Mouse (Mus musculus): ENCODE data around the gene Sumf1. TPM values are rescaled to one million over a fixed set of nuclear protein-coding genes. Genes with fewer than 3 reads are reported as not detected.

Sumf1 gene
- polyA plus RNA-seq, 1 experiment from 2014 or later = 12.4 TPM

Other genes starting within 250 kb of the Sumf1 start
- 8.9 and 9.6 TPM in 2 replicates for gene Setmar, start 120.5 kb downstream of the Sumf1 start, polyA plus RNA-seq (2014; fragmentation: Nextera tagmentation; extraction: Ambion mirVana)
- gene Itpr1, start 27.5 kb upstream of the Sumf1 start, polyA plus RNA-seq (2014; fragmentation: Nextera tagmentation; extraction: Ambion mirVana) = 6.5 and 8.4 TPM in 2 replicates

Measured in neural tube, embryonic 11.5 days (tissue).